Mouse (Mus musculus): ENCODE measurements around the gene Ap1s3. TPM values are rescaled to one million over a fixed set of nuclear protein-coding genes. Genes with fewer than 3 reads are reported as not detected.
A peak's percentile ranks its signal among the peaks of the same experiment; 100 is the strongest.

The Ap1s3 gene
- total and polyA plus RNA-seq, 3 experiments = 0.20 to 2.9 (median 0.29) TPM

DNA sequence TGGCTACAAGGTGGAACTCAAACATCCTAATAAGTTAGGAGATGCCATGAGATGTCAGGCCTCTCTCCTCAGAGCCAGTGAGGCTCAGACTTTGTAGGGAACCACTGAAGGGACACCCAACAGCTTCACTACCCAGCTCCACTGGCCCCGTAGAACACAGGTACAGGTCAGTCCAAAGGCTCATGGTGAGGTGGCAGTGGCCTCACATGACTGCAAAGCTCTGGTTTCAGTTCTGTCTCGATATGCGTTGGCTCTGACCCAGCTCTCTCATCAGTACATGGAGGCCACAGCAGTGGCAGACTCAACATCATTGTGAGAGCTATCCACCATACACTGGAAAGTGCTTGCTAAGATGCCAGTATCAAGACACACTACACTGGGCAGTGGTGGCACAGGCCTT is 9.0 kb upstream of the Ap1s3 start:
- intact Hi-C loops (cut with DNase I) = no loop called here
- 67% methylated on average over 3 of the region's 3 CpGs for WGBS
- H3K4me1 ChIP-seq (ENCODE audit: control insufficient read depth, insufficient read depth, low read length) = no peaks in the 10 kb centered on the region
- no peak for TF ChIP-seq POLR2A (IDR thresholded peaks at IDR 0.05; ENCODE audit: insufficient read depth, low read depth, low read length)
- no peak for DNase-seq
- no peaks in the 10 kb centered on the region for H3K27me3 ChIP-seq (ENCODE audit: control insufficient read depth, insufficient read depth, low read length)
- H3K27ac ChIP-seq = no peak overlapping the region
- H3K36me3 ChIP-seq (ENCODE audit: control insufficient read depth, insufficient read depth, low read length) = no peaks in the 10 kb centered on the region
- no peak overlapping the region for H3K9ac ChIP-seq (ENCODE audit: low read depth, low read length)
- no peaks in the 10 kb centered on the region for H3K79me2 ChIP-seq (replicated peaks; ENCODE audit: control insufficient read depth, insufficient read depth, low read length)
- no peak overlapping the region for H3K4me3 ChIP-seq

DNA sequence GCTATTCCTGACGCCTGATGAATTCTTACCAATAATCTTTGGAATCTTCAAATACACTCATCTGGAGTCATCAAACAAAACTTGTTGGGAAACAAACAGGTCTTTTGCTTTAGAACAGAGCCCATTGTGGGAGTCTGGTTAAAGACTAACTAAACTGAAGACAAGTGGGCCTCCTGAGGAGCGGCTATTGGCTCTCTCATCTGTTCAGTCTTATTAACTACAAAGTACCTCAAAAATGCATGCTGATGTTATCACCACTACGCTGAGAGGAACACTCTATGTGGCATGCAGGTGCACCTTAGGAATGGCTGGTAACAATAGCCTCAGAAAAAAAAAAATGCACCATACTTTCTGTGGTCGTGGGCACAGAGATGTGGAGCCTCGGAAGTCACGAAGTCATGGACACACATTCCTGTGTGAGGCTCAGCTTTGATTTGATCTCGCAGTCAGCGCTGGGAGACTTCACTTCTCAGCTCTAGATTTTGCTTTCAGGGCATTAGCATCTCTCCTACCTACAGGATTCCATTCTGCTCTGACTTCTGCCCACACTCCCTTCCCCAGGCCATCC is 6.4 kb upstream of the Ap1s3 start:
- no peak for DNase-seq
- no peaks in the 10 kb centered on the region for H3K79me2 ChIP-seq (replicated peaks; ENCODE audit: control insufficient read depth, insufficient read depth, low read length)
- TF ChIP-seq CTCF (IDR thresholded peaks at IDR 0.05) (no peak), EP300 (IDR thresholded peaks at IDR 0.05; ENCODE audit: insufficient read depth, low read depth, low read length) (no peak)
- no peaks in the 10 kb centered on the region for H3K36me3 ChIP-seq (ENCODE audit: control insufficient read depth, insufficient read depth, low read length)
- no peaks in the 10 kb centered on the region for H3K27me3 ChIP-seq (ENCODE audit: control insufficient read depth, insufficient read depth, low read length)
- no peak overlapping the region for H3K27ac ChIP-seq
- intact Hi-C loops (cut with DNase I) = no loop called here
- no peak overlapping the region for H3K9ac ChIP-seq (ENCODE audit: low read depth, low read length)
- H3K4me1 ChIP-seq (ENCODE audit: control insufficient read depth, insufficient read depth, low read length) = no peaks in the 10 kb centered on the region
- 78% methylated on average over 8 of the region's 8 CpGs for WGBS
- H3K4me3 ChIP-seq = no peak overlapping the region

- Histone ChIP-seq H3K4me1 (ENCODE audit: control insufficient read depth, insufficient read depth, low read length) (no peaks in the 10 kb centered on the region), H3K27ac (no peak overlapping the region), H3K9ac (ENCODE audit: low read depth, low read length) (no peak overlapping the region), H3K36me3 (ENCODE audit: control insufficient read depth, insufficient read depth, low read length) (no peaks in the 10 kb centered on the region), H3K4me3 (no peak overlapping the region), H3K79me2 (replicated peaks; ENCODE audit: control insufficient read depth, insufficient read depth, low read length) (no peaks in the 10 kb centered on the region), H3K27me3 (ENCODE audit: control insufficient read depth, insufficient read depth, low read length) (peaks cover 6% of the 10 kb centered on the region)
- TF ChIP-seq POLR2A (IDR thresholded peaks at IDR 0.05; ENCODE audit: insufficient read depth, low read depth, low read length) = no peak
- no peak for TF ChIP-seq CTCF (IDR thresholded peaks at IDR 0.05)
- no peak for TF ChIP-seq EP300 (IDR thresholded peaks at IDR 0.05; ENCODE audit: insufficient read depth, low read depth, low read length)
- WGBS = 70% methylated on average over 4 of the region's 4 CpGs
- intact Hi-C loops (cut with DNase I) = no loop called here
- no peak for DNase-seq
Measured at GRCm38 (mm10) chr1:79675716-79676115, 3.9 kb upstream of the Ap1s3 start.

GRCm38 (mm10) chr1:79671196-79671542 is 603 bp downstream of the Ap1s3 start:
- no peaks in the 10 kb centered on the region for H3K79me2 ChIP-seq (replicated peaks; ENCODE audit: control insufficient read depth, insufficient read depth, low read length)
- peaks cover 6% of the 10 kb centered on the region for H3K27me3 ChIP-seq (ENCODE audit: control insufficient read depth, insufficient read depth, low read length)
- peak in 1 of 2 experiments; percentile 13 for DNase-seq
- no peak overlapping the region for H3K27ac ChIP-seq
- peak overlapping the region; percentile 39; the same call in 1 of the 2 replicates for H3K4me3 ChIP-seq
- TF ChIP-seq EP300 (IDR thresholded peaks at IDR 0.05; ENCODE audit: insufficient read depth, low read depth, low read length) (no peak), CTCF (IDR thresholded peaks at IDR 0.05) (no peak), POLR2A (IDR thresholded peaks at IDR 0.05; ENCODE audit: insufficient read depth, low read depth, low read length) (no peak)
- H3K4me1 ChIP-seq (ENCODE audit: control insufficient read depth, insufficient read depth, low read length) = no peaks in the 10 kb centered on the region
- no peak overlapping the region for H3K9ac ChIP-seq (ENCODE audit: low read depth, low read length)
- no peaks in the 10 kb centered on the region for H3K36me3 ChIP-seq (ENCODE audit: control insufficient read depth, insufficient read depth, low read length)
- WGBS = 4% methylated on average over 11 of the region's 11 CpGs
- intact Hi-C loops (cut with DNase I) = no loop called here

DNA sequence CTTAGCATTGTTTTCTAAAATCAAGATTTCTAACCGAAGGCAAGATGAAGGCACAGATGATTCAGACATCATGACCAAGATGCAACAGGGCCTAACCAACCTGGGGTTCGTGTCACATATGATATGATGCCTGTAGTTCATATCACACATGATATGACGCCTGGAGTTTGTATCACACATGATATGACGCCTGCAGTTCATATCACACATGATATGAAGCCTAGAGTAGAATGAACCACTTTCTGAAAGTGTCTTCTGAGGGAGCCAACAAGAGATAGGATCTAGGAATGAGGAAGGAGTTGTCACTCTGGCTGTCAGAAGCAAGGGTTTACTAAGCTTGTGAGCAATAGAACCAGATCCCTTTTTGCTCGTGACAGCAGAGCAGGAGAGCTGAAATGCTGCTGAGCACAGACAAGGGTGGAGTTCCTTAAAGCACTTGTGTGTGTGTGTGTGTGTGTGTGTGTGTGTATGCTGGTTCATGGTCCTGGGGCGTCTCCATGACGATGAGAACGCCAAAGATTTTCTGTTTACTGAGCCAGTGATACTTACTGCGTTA is 2.3 kb downstream of the Ap1s3 start:
- Histone ChIP-seq H3K4me1 (ENCODE audit: control insufficient read depth, insufficient read depth, low read length) (no peaks in the 10 kb centered on the region), H3K27ac (no peak overlapping the region), H3K9ac (ENCODE audit: low read depth, low read length) (no peak overlapping the region), H3K79me2 (replicated peaks; ENCODE audit: control insufficient read depth, insufficient read depth, low read length) (no peaks in the 10 kb centered on the region), H3K27me3 (ENCODE audit: control insufficient read depth, insufficient read depth, low read length) (peaks cover 6% of the 10 kb centered on the region), H3K4me3 (no peak overlapping the region), H3K36me3 (ENCODE audit: control insufficient read depth, insufficient read depth, low read length) (no peaks in the 10 kb centered on the region)
- WGBS = 72% methylated on average over 9 of the region's 9 CpGs
- TF ChIP-seq CTCF (IDR thresholded peaks at IDR 0.05) = no peak
- no peak for TF ChIP-seq EP300 (IDR thresholded peaks at IDR 0.05; ENCODE audit: insufficient read depth, low read depth, low read length)
- TF ChIP-seq POLR2A (IDR thresholded peaks at IDR 0.05; ENCODE audit: insufficient read depth, low read depth, low read length) = no peak
- DNase-seq = no peak
- intact Hi-C loops (cut with DNase I) = no loop called here

DNA sequence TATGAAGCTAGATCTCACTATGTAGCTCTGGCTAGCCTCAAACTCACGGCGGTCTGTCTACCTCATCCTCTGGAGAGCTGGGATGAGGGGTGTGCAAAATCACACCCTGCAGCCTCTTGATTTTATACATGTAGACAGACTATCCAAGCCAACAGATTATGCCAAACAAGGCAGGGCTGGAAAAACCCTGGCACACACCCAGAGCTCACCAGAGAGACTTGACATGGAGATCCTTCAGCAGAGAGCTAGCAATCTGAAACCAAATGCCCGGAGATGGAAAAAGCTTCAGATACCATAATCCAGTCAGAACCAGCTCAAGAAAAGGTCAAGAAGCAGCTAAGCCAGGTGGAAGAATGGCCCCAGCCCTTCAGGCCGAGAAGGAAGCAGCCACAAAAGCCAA is 6.9 kb downstream of the Ap1s3 start:
- no peak overlapping the region for H3K9ac ChIP-seq (ENCODE audit: low read depth, low read length)
- intact Hi-C loops (cut with DNase I) = no loop called here
- TF ChIP-seq EP300 (IDR thresholded peaks at IDR 0.05; ENCODE audit: insufficient read depth, low read depth, low read length) (no peak), CTCF (IDR thresholded peaks at IDR 0.05) (no peak), POLR2A (IDR thresholded peaks at IDR 0.05; ENCODE audit: insufficient read depth, low read depth, low read length) (no peak)
- no peaks in the 10 kb centered on the region for H3K36me3 ChIP-seq (ENCODE audit: control insufficient read depth, insufficient read depth, low read length)
- 76% methylated on average over 4 of the region's 4 CpGs for WGBS
- no peak for DNase-seq
- no peaks in the 10 kb centered on the region for H3K79me2 ChIP-seq (replicated peaks; ENCODE audit: control insufficient read depth, insufficient read depth, low read length)
- no peaks in the 10 kb centered on the region; the same call in 1 of the 2 replicates for H3K27me3 ChIP-seq (ENCODE audit: control insufficient read depth, insufficient read depth, low read length)
- H3K4me3 ChIP-seq = no peak overlapping the region
- no peak overlapping the region for H3K27ac ChIP-seq
- no peaks in the 10 kb centered on the region for H3K4me1 ChIP-seq (ENCODE audit: control insufficient read depth, insufficient read depth, low read length)
